Mouse (Mus musculus): Measurements from ENCODE around the gene Gm42420.

GRCm38 (mm10) chr6:39538227-39538626, 47.3 kb upstream of the Gm42420 start:
- TF ChIP-seq CTCF (IDR thresholded peaks at IDR 0.05; ENCODE audit: low read depth) (no peak), EP300 (optimal IDR thresholded peaks at IDR 0.05) (no peak)
